Mouse (Mus musculus): ENCODE data around the gene Ncoa3.
A peak's percentile ranks its signal among the peaks of the same experiment; 100 is the strongest.
"Not testable (repeated sequence)": the region's sequence is repeated elsewhere in the genome, so short reads cannot be mapped to it uniquely, and the experiment has no call there.

Gene Ncoa3

GRCm38 (mm10) chr2:165992270-165993172 is at the start of gene Ncoa3:
TSS of gene Ncoa3 (plus strand) at chr2:165992636.
- peak; percentile 89 to 95 for DNase-seq

- no peak for DNase-seq
Observed at GRCm38 (mm10) chr2:165943113-165943512, 49.3 kb upstream of the Ncoa3 start.

GRCm38 (mm10) chr2:165944576-165945351 is 47.7 kb upstream of the Ncoa3 start:
- DNase-seq = no peak

DNA sequence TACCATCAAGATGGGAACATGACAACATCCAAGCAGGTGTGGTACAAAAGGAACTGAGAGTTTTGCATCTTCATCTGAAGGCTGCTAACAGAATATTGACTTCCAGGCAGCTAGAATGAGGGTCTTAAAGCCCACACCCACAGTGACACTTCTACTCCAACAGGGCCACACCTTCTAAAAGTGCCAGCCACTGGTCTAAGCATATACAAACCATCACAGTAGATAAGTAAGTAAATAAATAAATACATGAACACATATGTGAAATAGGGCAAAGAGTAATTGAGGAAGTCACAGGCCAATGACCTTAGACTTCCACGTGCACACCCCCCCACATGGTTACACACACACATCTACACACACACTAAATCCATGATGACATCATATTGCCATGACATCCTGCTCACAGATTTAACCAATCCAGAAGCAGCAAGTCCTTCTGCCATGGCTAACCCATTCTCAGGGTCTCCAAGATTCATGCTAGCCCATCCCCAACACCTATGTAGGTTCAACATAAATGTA is 46.3 kb upstream of the Ncoa3 start:
- no peak for DNase-seq

GRCm38 (mm10) chr2:165948007-165948406 is 44.4 kb upstream of the Ncoa3 start:
- DNase-seq = no peak

GRCm38 (mm10) chr2:165948785-165949184 is 43.7 kb upstream of the Ncoa3 start:
- DNase-seq = not testable (repeated sequence)

GRCm38 (mm10) chr2:165949719-165950118 is 42.7 kb upstream of the Ncoa3 start:
- no peak for DNase-seq

DNA sequence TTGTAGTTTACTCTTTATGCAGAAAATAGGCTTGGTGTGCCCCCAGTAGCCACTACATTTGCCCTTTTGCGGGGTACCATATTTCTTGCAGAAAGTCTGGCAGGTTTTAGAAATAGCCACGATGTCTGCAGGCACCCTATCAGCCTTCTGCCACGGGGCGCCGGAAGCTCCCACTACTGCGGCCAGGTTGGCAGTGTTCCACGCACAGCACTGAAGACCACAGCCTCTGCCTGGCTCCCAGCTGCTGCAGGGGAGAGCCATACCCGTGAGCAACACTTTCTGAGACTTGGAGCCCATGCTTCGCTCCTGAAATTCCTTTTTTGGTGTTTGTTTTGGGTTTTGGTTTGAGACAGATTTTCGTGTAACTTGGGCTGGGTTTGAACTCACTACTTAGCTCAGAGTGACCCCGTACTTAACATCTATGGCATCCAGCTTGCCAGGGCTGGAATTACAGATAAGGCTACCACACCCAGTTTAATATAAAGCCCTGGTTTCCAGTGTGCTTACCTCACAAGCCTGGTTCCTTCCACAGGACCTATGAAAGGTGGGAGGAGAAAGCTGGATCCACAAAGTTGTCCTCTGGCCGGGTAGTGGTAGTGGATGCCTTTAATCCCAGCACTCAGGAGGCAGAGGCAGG is 40.9 kb upstream of the Ncoa3 start:
- no peak for DNase-seq

GRCm38 (mm10) chr2:165954872-165955271 is 37.6 kb upstream of the Ncoa3 start:
- DNase-seq = no peak

- DNase-seq = no peak
Observed at GRCm38 (mm10) chr2:165955386-165955785, 37.0 kb upstream of the Ncoa3 start.

GRCm38 (mm10) chr2:165956096-165956740 is 36.2 kb upstream of the Ncoa3 start:
- no peak for DNase-seq

- no peak for DNase-seq
Observed at GRCm38 (mm10) chr2:165957257-165957828, 35.1 kb upstream of the Ncoa3 start.

GRCm38 (mm10) chr2:165958556-165958955 is 33.9 kb upstream of the Ncoa3 start:
- no peak for DNase-seq

- DNase-seq = no peak
Observed at GRCm38 (mm10) chr2:165960695-165961094, 31.7 kb upstream of the Ncoa3 start.

DNA sequence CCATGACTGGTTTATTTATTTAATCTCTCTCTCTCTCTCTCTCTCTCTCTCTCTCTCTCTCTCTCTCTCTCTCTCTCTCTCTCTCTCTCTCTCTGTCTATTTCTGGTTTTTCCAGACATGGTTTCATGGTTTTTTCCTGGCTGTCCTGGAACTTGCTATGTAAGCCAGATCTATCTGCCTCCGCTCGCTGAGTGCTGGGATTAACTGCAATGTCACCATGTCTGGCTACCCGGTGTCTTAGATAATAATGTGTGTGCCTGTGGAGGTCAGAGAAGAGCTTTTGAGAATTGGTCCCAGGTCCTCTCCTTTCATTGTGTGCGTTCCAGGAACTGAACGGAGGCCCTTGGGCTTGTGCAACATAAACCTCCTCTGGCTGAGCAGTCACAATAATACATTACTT is 29.6 kb upstream of the Ncoa3 start:
- DNase-seq = no peak

GRCm38 (mm10) chr2:165964121-165964520 is 28.3 kb upstream of the Ncoa3 start:
- DNase-seq = no peak

DNA sequence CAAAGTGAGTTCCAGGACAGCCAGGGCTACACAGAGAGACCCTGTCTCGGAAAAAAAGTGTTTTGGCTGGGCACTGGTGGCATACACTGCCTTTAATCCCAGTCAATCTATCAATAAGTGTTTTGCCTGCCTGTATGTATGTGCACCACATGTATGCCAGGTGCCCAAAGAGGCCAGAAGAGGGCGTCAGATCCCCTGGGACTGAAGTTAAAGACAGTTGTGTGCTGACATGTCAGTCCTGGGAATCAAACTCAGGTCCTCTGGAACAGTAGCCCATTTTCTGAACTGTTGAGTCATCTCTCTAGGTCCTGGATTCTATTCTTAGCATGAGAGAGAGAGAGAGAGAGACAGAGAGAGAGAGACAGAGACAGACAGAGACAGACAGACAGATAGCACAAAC is 25.4 kb upstream of the Ncoa3 start:
- DNase-seq = no peak

DNA sequence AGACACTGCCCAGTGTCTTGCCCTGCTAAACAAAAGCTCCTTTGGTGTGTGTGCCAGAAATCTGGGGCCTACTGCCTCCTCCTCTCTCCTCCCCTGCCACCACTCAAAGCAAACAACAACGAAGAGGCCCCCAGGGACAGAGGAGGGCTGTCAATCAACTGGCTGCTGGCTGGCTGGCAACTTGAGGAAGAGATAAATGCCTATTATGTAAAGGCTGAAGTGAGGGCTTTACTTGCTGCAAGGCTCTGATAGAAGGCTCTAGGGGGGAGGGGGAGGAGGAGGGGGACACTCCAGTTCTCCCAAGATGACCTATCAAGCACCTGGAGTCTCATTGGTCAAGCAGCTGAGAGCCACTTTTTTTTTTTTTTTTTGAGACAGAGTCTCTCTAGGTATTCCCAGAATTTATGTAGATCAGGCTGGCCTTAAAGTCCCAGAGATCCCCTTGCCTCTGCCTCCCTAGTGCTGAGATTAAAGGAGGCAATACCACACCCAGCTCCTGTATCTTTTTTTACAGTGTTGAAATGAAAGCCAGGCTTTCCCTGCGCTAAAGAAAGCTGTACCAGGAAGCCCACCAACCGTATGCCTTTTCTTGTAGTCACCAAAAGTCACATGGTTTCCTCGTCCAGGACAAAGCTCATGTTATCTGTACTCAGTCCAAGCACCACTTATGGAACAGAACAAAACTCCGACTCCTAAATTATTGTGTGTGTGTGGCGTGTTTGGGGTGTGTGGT is 24.4 kb upstream of the Ncoa3 start:
- no peak for DNase-seq

DNA sequence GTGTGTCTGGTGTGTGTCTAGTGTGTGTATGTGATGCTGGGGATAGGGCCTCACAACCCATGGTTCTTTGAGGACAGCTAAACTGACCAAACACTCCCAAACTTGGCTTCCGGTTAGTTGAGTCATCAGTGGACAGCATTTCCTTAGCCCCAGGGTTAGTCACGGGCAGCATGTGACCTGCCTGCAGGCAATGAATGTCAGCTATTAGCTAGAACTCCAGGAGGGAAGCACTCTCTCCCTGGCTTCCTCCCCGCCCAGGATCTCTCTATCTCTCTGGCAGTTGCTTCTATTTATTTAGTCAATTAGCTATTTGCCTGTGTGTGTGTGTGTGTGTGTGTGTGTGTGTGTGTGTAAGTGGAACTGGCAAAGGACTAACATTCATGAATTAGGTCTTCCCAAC is 23.6 kb upstream of the Ncoa3 start:
- DNase-seq = no peak

DNA sequence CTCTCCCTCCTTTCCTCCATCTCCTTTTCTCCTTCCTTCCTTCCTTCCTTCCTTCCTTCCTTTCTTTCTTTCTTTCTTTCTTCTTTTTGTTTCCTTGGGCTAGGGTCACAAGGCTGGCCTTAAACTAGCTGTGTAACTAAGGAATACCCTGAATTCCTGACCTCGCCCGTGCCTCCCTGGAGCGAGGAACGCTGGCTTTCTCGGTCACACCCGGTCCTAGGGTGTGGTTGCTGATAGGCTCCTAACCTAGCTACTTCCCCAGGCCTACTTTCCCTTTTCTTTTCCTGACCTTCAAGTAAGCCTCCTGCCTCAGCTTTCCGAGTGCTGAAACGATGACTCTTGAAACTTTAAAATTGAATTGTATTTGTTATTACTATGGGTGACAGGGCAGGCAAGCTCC is 23.0 kb upstream of the Ncoa3 start:
- no peak for DNase-seq

DNA sequence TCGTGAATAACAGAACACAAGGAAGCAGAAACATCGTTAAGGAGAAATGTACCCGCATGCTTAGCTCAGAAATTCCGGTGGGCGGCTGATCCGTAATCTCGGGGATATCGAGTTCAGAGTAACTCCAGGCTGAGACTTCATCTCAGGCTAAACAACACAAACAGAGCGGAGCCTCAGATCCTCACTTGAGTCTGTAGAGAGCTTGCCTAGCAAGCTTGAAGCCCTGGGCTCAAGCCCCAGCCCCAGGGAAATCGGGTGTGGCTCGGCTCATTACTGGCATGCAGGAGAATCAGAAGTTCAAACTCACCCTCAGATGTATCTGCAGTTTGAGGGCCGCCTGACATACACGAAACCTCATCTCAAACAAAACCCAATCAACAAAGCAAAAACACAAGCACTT is 22.5 kb upstream of the Ncoa3 start:
- DNase-seq = no peak

- no peak for DNase-seq
Observed at GRCm38 (mm10) chr2:165970767-165971166, 21.7 kb upstream of the Ncoa3 start.
